Mouse (Mus musculus): ENCODE measurements around the gene Prodh2.
"Not testable (repeated sequence)": the region's sequence is repeated elsewhere in the genome, so short reads cannot be mapped to it uniquely, and the experiment has no call there.

DNA sequence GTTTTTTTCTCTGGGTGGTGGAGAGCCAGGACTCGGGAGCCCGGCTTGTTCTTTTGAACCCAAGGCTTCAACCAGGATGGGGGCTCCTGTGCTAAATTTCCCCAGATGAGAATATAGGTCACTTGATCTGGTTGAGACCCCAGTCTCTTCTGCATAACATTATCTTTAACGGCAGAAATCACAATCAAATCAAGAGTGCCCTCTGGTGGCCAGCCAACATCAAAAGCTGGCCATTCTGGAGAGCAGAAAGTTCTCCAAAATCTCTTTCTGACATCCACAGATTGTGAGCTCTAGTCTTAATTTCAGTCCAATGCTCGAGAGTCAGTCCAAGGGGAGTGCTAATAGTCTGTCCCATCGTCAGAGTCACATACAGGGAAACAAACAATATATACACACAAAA lies 7.7 kb downstream of the Prodh2 start:
- not testable (repeated sequence) for TF ChIP-seq CTCF, POLR2A (IDR thresholded peaks at IDR 0.05; ENCODE audit: insufficient read depth, low read depth, low read length)

All from olfactory bulb, adult 2 months (tissue).